Mouse (Mus musculus) hindbrain, embryonic 12.5 days (tissue): Measurements from ENCODE around the gene Trcg1. TPM values are rescaled to one million over a fixed set of nuclear protein-coding genes. Genes with fewer than 3 reads are reported as not detected.

Source experiments
- ATAC-seq: fragments of 200-750 bp; cut with Nextera tagmentation; 2 replicates; pipeline ENCODE4 v1.8.0; 2017; ENCODE audit warnings: moderate TSS enrichment; ENCODE audit not compliant: low FRiP score
- H3K27ac ChIP-seq: fragments of 300-500 bp; sonication (generic); 2 replicates; pipeline ENCODE4 v1.5.1; 2016; ENCODE audit warnings: mild to moderate bottlenecking
- H3K27me3 ChIP-seq: fragments of 300-500 bp; sonication (generic); 2 replicates; pipeline ENCODE4 v1.6.1; 2016; ENCODE audit warnings: mild to moderate bottlenecking
- H3K36me3 ChIP-seq: fragments of 300-500 bp; sonication (generic); 2 replicates; pipeline ENCODE4 v1.6.1; 2016; ENCODE audit warnings: mild to moderate bottlenecking
- H3K4me1 ChIP-seq: fragments of 300-500 bp; sonication (generic); 2 replicates; pipeline ENCODE4 v1.6.1; 2016
- H3K4me2 ChIP-seq: fragments of 300-500 bp; sonication (generic); replicated peaks from 2 replicates; pipeline ENCODE4 v1.6.1; 2016; ENCODE audit warnings: mild to moderate bottlenecking
- H3K4me3 ChIP-seq: fragments of 300-500 bp; sonication (generic); 2 replicates; pipeline ENCODE4 v1.5.1; 2016; ENCODE audit warnings: mild to moderate bottlenecking
- H3K9ac ChIP-seq: fragments of 300-500 bp; sonication (generic); 2 replicates; pipeline ENCODE4 v1.6.1; 2016; ENCODE audit warnings: mild to moderate bottlenecking, moderate library complexity
- H3K9me3 ChIP-seq: fragments of 300-500 bp; sonication (generic); replicated peaks from 2 replicates; pipeline ENCODE4 v1.6.1; 2016; ENCODE audit warnings: mild to moderate bottlenecking
- WGBS: fragments of 180-500 bp; shearing (Covaris S2); methylation state at CpG from one replicate; pipeline ENCODE4 v1.1.7; 2016; 5-methylcytosine and 5-hydroxymethylcytosine counted together
- polyA plus RNA-seq: library from polyadenylated mRNA; unstranded; fragments of >200 nt; fragmentation: Nextera tagmentation; extraction: Ambion mirVana; gene quantifications from 2 replicates; pipeline ENCODE4 v1.2.1, GENCODE M21; 2016

Gene Trcg1
- polyA plus RNA-seq, 1 experiment from 2014 or later = not detected

GRCm38 (mm10) chr9:57237705-57238104 is 1.3 kb downstream of the Trcg1 start:
- 77% methylated on average over 5 of the region's 5 CpGs for WGBS
- Histone ChIP-seq H3K4me1 (no peaks in the 10 kb centered on the region), H3K36me3 (no peaks in the 10 kb centered on the region), H3K9me3 (no peaks in the 10 kb centered on the region), H3K9ac (no peak overlapping the region), H3K27ac (no peak overlapping the region), H3K4me3 (no peak overlapping the region), H3K27me3 (no peaks in the 10 kb centered on the region), H3K4me2 (no peak overlapping the region)
- no peak for ATAC-seq

GRCm38 (mm10) chr9:57238220-57238619 is 1.9 kb downstream of the Trcg1 start:
- Histone ChIP-seq H3K36me3 (no peaks in the 10 kb centered on the region), H3K9ac (no peak overlapping the region), H3K9me3 (no peaks in the 10 kb centered on the region), H3K4me2 (no peak overlapping the region), H3K4me1 (no peaks in the 10 kb centered on the region), H3K4me3 (no peak overlapping the region), H3K27ac (no peak overlapping the region), H3K27me3 (no peaks in the 10 kb centered on the region)
- no peak for ATAC-seq
- WGBS = 93% methylated on average over 2 of the region's 2 CpGs

GRCm38 (mm10) chr9:57241111-57241510 is 4.8 kb downstream of the Trcg1 start:
- ATAC-seq = no peak
- Histone ChIP-seq H3K4me2 (no peak overlapping the region), H3K4me3 (no peak overlapping the region), H3K9ac (no peak overlapping the region), H3K27ac (no peak overlapping the region), H3K36me3 (no peaks in the 10 kb centered on the region), H3K9me3 (no peaks in the 10 kb centered on the region), H3K27me3 (no peaks in the 10 kb centered on the region), H3K4me1 (0 out of 2 replicates have a peak, but pooled peaks cover 3% of the 10 kb centered on the region)
- WGBS = 82% methylated on average over 5 of the region's 5 CpGs

- Histone ChIP-seq H3K4me2 (no peak overlapping the region), H3K9me3 (no peaks in the 10 kb centered on the region), H3K4me3 (no peak overlapping the region), H3K27me3 (no peaks in the 10 kb centered on the region), H3K9ac (no peak overlapping the region), H3K27ac (no peak overlapping the region), H3K36me3 (no peaks in the 10 kb centered on the region), H3K4me1 (0 out of 2 replicates have a peak, but pooled peaks cover 3% of the 10 kb centered on the region)
- WGBS = 21% methylated on average over 5 of the region's 5 CpGs
- no peak for ATAC-seq
Measured at GRCm38 (mm10) chr9:57242916-57243315, 6.6 kb downstream of the Trcg1 start.

- Histone ChIP-seq H3K4me1 (0 out of 2 replicates have a peak, but pooled peaks cover 3% of the 10 kb centered on the region), H3K4me2 (no peak overlapping the region), H3K27me3 (no peaks in the 10 kb centered on the region), H3K4me3 (no peak overlapping the region), H3K27ac (no peak overlapping the region), H3K9ac (no peak overlapping the region), H3K36me3 (no peaks in the 10 kb centered on the region), H3K9me3 (no peaks in the 10 kb centered on the region)
- WGBS = 27% methylated on average over 7 of the region's 7 CpGs
- ATAC-seq = no peak
Measured at GRCm38 (mm10) chr9:57244106-57244685, 7.8 kb downstream of the Trcg1 start.

- Histone ChIP-seq H3K9ac (no peak overlapping the region), H3K4me3 (no peak overlapping the region), H3K36me3 (no peaks in the 10 kb centered on the region), H3K27me3 (no peaks in the 10 kb centered on the region), H3K9me3 (no peaks in the 10 kb centered on the region), H3K4me1 (0 out of 2 replicates have a peak, but pooled peaks cover 3% of the 10 kb centered on the region), H3K4me2 (no peak overlapping the region), H3K27ac (no peak overlapping the region)
- ATAC-seq = no peak
- WGBS = 87% methylated on average over 5 of the region's 5 CpGs
Measured at GRCm38 (mm10) chr9:57246482-57246881, 10.1 kb downstream of the Trcg1 start.

- H3K4me1 ChIP-seq = 0 out of 2 replicates have a peak, but pooled peaks cover 3% of the 10 kb centered on the region
- H3K9ac ChIP-seq = no peak overlapping the region
- H3K36me3 ChIP-seq = 0 out of 2 replicates have a peak, but pooled peaks cover 2% of the 10 kb centered on the region
- H3K9me3 ChIP-seq = no peaks in the 10 kb centered on the region
- no peak for ATAC-seq
- 72% methylated on average over 8 of the region's 8 CpGs for WGBS
- no peak overlapping the region for H3K4me3 ChIP-seq
- H3K4me2 ChIP-seq = no peak overlapping the region
- no peak overlapping the region for H3K27ac ChIP-seq
- no peaks in the 10 kb centered on the region for H3K27me3 ChIP-seq
Measured at GRCm38 (mm10) chr9:57247201-57247671, 10.9 kb downstream of the Trcg1 start.

- no peak overlapping the region for H3K27ac ChIP-seq
- WGBS = 79% methylated on average over 7 of the region's 7 CpGs
- H3K4me3 ChIP-seq = no peak overlapping the region
- no peak overlapping the region for H3K9ac ChIP-seq
- peaks cover 12% of the 10 kb centered on the region; the same call in 1 of the 2 replicates for H3K36me3 ChIP-seq
- H3K4me2 ChIP-seq = no peak overlapping the region
- no peaks in the 10 kb centered on the region for H3K9me3 ChIP-seq
- ATAC-seq = no peak
- no peaks in the 10 kb centered on the region for H3K27me3 ChIP-seq
- H3K4me1 ChIP-seq = 0 out of 2 replicates have a peak, but pooled peaks cover 3% of the 10 kb centered on the region
Measured at GRCm38 (mm10) chr9:57248030-57248942, 11.9 kb downstream of the Trcg1 start.

GRCm38 (mm10) chr9:57250026-57250425 is 13.7 kb downstream of the Trcg1 start:
- H3K27ac ChIP-seq = no peak overlapping the region

GRCm38 (mm10) chr9:57251139-57251538 is 14.8 kb downstream of the Trcg1 start:
- Histone ChIP-seq H3K36me3 (peaks cover 19% of the 10 kb centered on the region), H3K27me3 (no peaks in the 10 kb centered on the region), H3K9me3 (no peaks in the 10 kb centered on the region), H3K27ac (no peak overlapping the region), H3K4me1 (no peaks in the 10 kb centered on the region), H3K9ac (no peak overlapping the region), H3K4me3 (no peak overlapping the region), H3K4me2 (no peak overlapping the region)
- ATAC-seq = no peak
- 89% methylated on average over 2 of the region's 2 CpGs for WGBS

More at GRCm38 (mm10) chr9:57250026-57250425, 13.7 kb downstream of the Trcg1 start:
- H3K4me2 ChIP-seq = no peak overlapping the region
- H3K27me3 ChIP-seq = no peaks in the 10 kb centered on the region
- no peak for ATAC-seq
- no peak overlapping the region for H3K4me3 ChIP-seq
- no peak overlapping the region for H3K9ac ChIP-seq
- H3K36me3 ChIP-seq = peaks cover 18% of the 10 kb centered on the region
- no peaks in the 10 kb centered on the region for H3K9me3 ChIP-seq
- 96% methylated on average over 4 of the region's 4 CpGs for WGBS
- H3K4me1 ChIP-seq = no peaks in the 10 kb centered on the region

- Histone ChIP-seq H3K4me1 (no peaks in the 10 kb centered on the region), H3K9ac (no peak overlapping the region), H3K4me2 (no peak overlapping the region), H3K27ac (no peak overlapping the region), H3K4me3 (no peak overlapping the region), H3K9me3 (no peaks in the 10 kb centered on the region), H3K27me3 (no peaks in the 10 kb centered on the region), H3K36me3 (peaks cover 37% of the 10 kb centered on the region)
- WGBS = 87% methylated on average over 7 of the region's 7 CpGs
- ATAC-seq = no peak
Measured at GRCm38 (mm10) chr9:57254061-57254460, 17.7 kb downstream of the Trcg1 start.

- H3K4me3 ChIP-seq = no peak overlapping the region
- H3K27me3 ChIP-seq = no peaks in the 10 kb centered on the region
- WGBS = 81% methylated on average over 9 of the region's 9 CpGs
- no peaks in the 10 kb centered on the region for H3K4me1 ChIP-seq
- no peak overlapping the region for H3K9ac ChIP-seq
- ATAC-seq = no peak
- peaks cover 37% of the 10 kb centered on the region for H3K36me3 ChIP-seq
- no peaks in the 10 kb centered on the region for H3K9me3 ChIP-seq
- no peak overlapping the region for H3K27ac ChIP-seq
- H3K4me2 ChIP-seq = no peak overlapping the region
Measured at GRCm38 (mm10) chr9:57254823-57255495, 18.6 kb downstream of the Trcg1 start.
